Mouse (Mus musculus): ENCODE results near the gene Arhgap45. TPM values are rescaled to one million over a fixed set of nuclear protein-coding genes. Genes with fewer than 3 reads are reported as not detected.

Arhgap45 gene
- polyA plus RNA-seq, 1 experiment from 2014 or later: 1.4 TPM

DNA sequence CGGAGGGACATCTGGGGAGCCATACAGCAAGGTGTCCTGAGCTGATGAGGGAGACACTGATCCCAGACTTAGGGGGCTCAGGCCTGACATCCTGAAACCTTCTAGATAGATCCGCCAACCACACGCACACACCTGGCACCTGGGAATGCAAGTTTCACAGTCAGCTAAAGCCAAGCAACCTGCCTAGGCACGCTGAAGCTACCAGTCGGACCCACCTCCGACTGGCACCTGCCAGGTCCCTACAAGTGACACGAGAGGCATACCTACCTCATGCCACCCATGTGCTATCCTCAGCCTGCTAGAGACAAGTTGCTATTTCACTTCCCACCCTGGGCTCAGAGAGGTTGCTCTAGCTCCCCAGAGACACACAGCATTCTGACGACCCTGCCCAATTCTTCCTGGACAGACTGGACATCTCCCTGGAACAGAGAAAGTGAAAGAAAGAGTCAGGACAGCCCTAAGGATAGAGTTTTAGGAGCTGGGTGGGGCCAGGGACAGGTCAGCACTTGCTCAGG lies 27.1 kb upstream of the Arhgap45 start:
- DNase-seq (no peak), ATAC-seq (ENCODE audit: low FRiP score, low TSS enrichment) (no peak)
- Histone ChIP-seq H3K4me2 (ENCODE audit: low read length) (peak overlapping the region; percentile 46), H3K27me3 (ENCODE audit: control insufficient read depth, insufficient read depth, low read length) (peaks cover 38% of the 10 kb centered on the region), H3K27ac (replicated peaks; ENCODE audit: low read depth, low read length) (no peak overlapping the region), H3K4me3 (replicated peaks; ENCODE audit: low read depth, low read length) (peak overlapping the region; percentile 32), H3K9me3 (ENCODE audit: control insufficient read depth, low read length) (peaks cover 3% of the 10 kb centered on the region; the same call in 1 of the 2 replicates), H3K36me3 (ENCODE audit: control insufficient read depth, insufficient read depth, low read length) (no peaks in the 10 kb centered on the region), H3K4me1 (ENCODE audit: control insufficient read depth, insufficient read depth, low read length) (peaks cover 5% of the 10 kb centered on the region; the same call in 1 of the 2 replicates), H3K9ac (replicated peaks; ENCODE audit: low read length) (no peak overlapping the region)
- WGBS: 39% methylated on average over 8 of the region's 8 CpGs

DNA sequence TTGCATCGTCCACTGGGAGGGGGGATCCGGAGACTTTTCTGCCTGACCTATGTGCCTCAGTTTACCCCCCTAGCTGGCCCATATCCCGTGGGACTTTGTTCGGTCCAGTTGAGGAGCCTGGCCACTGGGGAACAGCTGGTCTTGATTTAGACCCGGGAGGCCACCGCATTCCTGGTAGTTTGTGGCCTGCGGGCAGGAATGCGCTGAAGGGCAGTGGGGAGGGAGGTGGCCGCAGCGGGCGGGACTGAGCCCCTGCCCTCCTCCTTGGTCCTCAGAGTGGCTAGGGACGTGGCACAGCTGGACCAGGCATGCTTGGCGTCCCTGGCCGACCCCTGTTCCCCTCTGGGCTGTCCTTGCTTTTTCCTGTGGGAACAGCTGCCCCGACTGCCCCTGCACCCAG lies 26.6 kb upstream of the Arhgap45 start:
- Histone ChIP-seq H3K36me3 (ENCODE audit: control insufficient read depth, insufficient read depth, low read length) (no peaks in the 10 kb centered on the region), H3K4me2 (ENCODE audit: low read length) (no peak overlapping the region), H3K27ac (replicated peaks; ENCODE audit: low read depth, low read length) (no peak overlapping the region), H3K27me3 (ENCODE audit: control insufficient read depth, insufficient read depth, low read length) (peaks cover 38% of the 10 kb centered on the region), H3K4me1 (ENCODE audit: control insufficient read depth, insufficient read depth, low read length) (peaks cover 5% of the 10 kb centered on the region; the same call in 1 of the 2 replicates), H3K9me3 (ENCODE audit: control insufficient read depth, low read length) (peaks cover 3% of the 10 kb centered on the region; the same call in 1 of the 2 replicates), H3K4me3 (replicated peaks; ENCODE audit: low read depth, low read length) (no peak overlapping the region), H3K9ac (replicated peaks; ENCODE audit: low read length) (no peak overlapping the region)
- no peak for ATAC-seq (ENCODE audit: low FRiP score, low TSS enrichment)
- 16% methylated on average over 14 of the region's 15 CpGs for WGBS
- no peak for DNase-seq

DNA sequence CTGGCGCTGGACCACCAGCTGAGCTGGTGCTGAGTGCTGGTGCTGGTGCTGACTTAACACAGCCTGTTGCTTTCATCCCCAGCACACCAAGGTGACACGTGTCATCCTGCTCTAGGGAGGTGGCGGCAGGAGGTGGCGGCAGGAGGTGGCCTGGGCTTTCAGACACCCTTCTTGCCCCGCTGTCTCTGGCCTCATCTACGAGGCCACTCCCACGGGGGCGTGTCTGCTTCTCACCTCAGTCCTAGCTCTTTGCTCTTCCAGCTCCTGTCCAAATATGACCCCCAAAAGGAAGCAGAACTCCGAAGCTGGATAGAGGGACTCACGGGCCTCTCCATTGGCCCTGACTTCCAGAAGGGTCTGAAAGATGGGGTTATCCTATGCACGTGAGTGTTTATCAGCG lies 25.4 kb upstream of the Arhgap45 start:
- Histone ChIP-seq H3K4me2 (ENCODE audit: low read length) (no peak overlapping the region), H3K9me3 (ENCODE audit: control insufficient read depth, low read length) (peaks cover 3% of the 10 kb centered on the region; the same call in 1 of the 2 replicates), H3K27me3 (ENCODE audit: control insufficient read depth, insufficient read depth, low read length) (peaks cover 38% of the 10 kb centered on the region), H3K36me3 (ENCODE audit: control insufficient read depth, insufficient read depth, low read length) (no peaks in the 10 kb centered on the region), H3K4me1 (ENCODE audit: control insufficient read depth, insufficient read depth, low read length) (peaks cover 3% of the 10 kb centered on the region; the same call in 1 of the 2 replicates), H3K27ac (replicated peaks; ENCODE audit: low read depth, low read length) (no peak overlapping the region), H3K4me3 (replicated peaks; ENCODE audit: low read depth, low read length) (no peak overlapping the region), H3K9ac (replicated peaks; ENCODE audit: low read length) (no peak overlapping the region)
- ATAC-seq (ENCODE audit: low FRiP score, low TSS enrichment): no peak
- WGBS: 54% methylated on average over 12 of the region's 12 CpGs
- DNase-seq: no peak

DNA sequence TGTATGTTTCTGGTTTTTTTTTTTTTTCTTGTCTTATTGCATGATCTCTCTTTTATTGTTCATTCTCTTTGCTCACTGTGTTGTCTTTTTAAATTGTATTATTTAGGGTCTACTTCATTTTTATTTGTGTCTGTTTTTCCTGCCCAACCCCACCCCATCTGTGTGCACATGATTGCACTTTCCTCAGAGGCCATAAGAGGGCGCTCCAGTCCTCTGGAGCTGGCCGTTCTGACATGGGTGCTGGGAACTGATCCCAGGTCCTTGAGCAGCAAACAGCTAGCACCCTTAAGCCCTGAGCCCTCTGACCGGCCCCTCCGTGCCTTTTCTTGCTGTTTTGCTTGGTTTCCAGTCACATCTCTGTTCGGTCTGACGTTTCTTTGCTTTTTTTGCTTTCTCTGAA lies 24.9 kb upstream of the Arhgap45 start:
- H3K27ac ChIP-seq (replicated peaks; ENCODE audit: low read depth, low read length): no peak overlapping the region
- H3K27me3 ChIP-seq (ENCODE audit: control insufficient read depth, insufficient read depth, low read length): peaks cover 38% of the 10 kb centered on the region
- ATAC-seq (ENCODE audit: low FRiP score, low TSS enrichment): no peak
- H3K4me3 ChIP-seq (replicated peaks; ENCODE audit: low read depth, low read length): no peak overlapping the region
- H3K4me2 ChIP-seq (ENCODE audit: low read length): no peak overlapping the region
- H3K9ac ChIP-seq (replicated peaks; ENCODE audit: low read length): no peak overlapping the region
- no peak for DNase-seq
- 85% methylated on average over 6 of the region's 6 CpGs for WGBS
- H3K4me1 ChIP-seq (ENCODE audit: control insufficient read depth, insufficient read depth, low read length): no peaks in the 10 kb centered on the region; the same call in 1 of the 2 replicates
- H3K9me3 ChIP-seq (ENCODE audit: control insufficient read depth, low read length): peaks cover 3% of the 10 kb centered on the region; the same call in 1 of the 2 replicates
- H3K36me3 ChIP-seq (ENCODE audit: control insufficient read depth, insufficient read depth, low read length): no peaks in the 10 kb centered on the region

DNA sequence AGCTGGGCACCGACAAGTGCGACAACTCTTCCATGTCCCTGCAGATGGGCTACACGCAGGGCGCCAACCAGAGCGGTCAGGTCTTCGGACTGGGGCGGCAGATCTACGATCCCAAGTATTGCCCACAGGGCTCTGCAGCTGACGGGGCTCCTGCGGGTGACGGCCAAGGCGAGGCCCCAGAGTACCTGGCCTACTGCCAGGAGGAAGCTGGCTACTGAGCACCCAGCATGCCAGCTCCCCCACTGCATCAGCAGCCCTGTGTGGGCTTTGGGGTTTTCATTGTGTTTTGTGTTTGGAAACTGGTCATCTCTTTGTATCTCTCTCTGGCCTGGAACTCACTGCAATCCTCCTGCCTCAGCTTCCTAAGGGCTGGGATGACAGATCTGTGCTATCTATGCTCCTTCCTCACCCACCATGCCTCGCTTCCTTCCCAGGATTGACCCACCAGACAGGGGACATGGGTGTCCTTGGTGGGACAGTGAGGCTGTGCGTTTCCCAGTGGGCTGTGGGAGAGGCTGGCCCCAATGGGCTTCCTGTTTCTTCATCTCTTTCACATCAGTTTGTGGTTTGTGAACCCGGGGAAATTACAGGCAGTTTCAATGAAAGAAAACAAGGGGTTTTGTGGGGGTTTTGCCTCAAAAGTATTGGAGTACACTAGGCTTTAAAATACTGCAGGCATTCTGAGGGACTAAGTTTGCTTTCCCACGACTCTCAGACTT lies 21.9 kb upstream of the Arhgap45 start:
- Histone ChIP-seq H3K4me3 (replicated peaks; ENCODE audit: low read depth, low read length) (no peak overlapping the region), H3K27me3 (ENCODE audit: control insufficient read depth, insufficient read depth, low read length) (peaks cover 20% of the 10 kb centered on the region), H3K9me3 (ENCODE audit: control insufficient read depth, low read length) (peaks cover 3% of the 10 kb centered on the region; the same call in 1 of the 2 replicates), H3K4me1 (ENCODE audit: control insufficient read depth, insufficient read depth, low read length) (peaks cover 12% of the 10 kb centered on the region), H3K4me2 (ENCODE audit: low read length) (no peak overlapping the region), H3K36me3 (ENCODE audit: control insufficient read depth, insufficient read depth, low read length) (no peaks in the 10 kb centered on the region), H3K9ac (replicated peaks; ENCODE audit: low read length) (no peak overlapping the region), H3K27ac (replicated peaks; ENCODE audit: low read depth, low read length) (no peak overlapping the region)
- DNase-seq: no peak
- WGBS: 86% methylated on average over 16 of the region's 16 CpGs
- no peak for ATAC-seq (ENCODE audit: low FRiP score, low TSS enrichment)

DNA sequence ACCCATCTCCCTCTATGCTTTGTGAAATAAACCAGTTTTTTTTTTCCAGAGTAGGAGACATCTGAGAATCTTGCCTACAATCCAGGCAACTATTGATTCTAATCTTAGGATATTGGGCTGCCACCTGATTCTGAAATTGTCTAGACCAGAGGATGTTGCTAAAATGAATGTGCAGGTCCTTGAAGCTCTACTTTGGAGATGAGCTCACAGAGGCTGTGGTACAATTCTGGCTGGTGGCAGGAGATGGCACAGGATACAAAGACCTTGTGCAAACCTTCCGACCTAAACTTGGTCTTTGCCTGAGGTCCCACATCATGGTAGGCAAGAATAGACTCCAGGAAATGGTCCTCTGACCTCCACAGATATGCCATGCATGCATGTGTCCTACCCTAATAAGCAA lies 20.8 kb upstream of the Arhgap45 start:
- peaks cover 17% of the 10 kb centered on the region for H3K27me3 ChIP-seq (ENCODE audit: control insufficient read depth, insufficient read depth, low read length)
- no peaks in the 10 kb centered on the region for H3K36me3 ChIP-seq (ENCODE audit: control insufficient read depth, insufficient read depth, low read length)
- no peak overlapping the region for H3K4me3 ChIP-seq (replicated peaks; ENCODE audit: low read depth, low read length)
- peaks cover 3% of the 10 kb centered on the region; the same call in 1 of the 2 replicates for H3K9me3 ChIP-seq (ENCODE audit: control insufficient read depth, low read length)
- peak overlapping the region; percentile 16; the same call in 1 of the 2 replicates for H3K4me2 ChIP-seq (ENCODE audit: low read length)
- H3K4me1 ChIP-seq (ENCODE audit: control insufficient read depth, insufficient read depth, low read length): peaks cover 12% of the 10 kb centered on the region
- H3K27ac ChIP-seq (replicated peaks; ENCODE audit: low read depth, low read length): peak overlapping the region; percentile 8; the same call in 1 of the 2 replicates
- 83% methylated on average over 1 of the region's 1 CpGs for WGBS
- ATAC-seq (ENCODE audit: low FRiP score, low TSS enrichment) (no peak), DNase-seq (no peak)
- no peak overlapping the region for H3K9ac ChIP-seq (replicated peaks; ENCODE audit: low read length)

DNA sequence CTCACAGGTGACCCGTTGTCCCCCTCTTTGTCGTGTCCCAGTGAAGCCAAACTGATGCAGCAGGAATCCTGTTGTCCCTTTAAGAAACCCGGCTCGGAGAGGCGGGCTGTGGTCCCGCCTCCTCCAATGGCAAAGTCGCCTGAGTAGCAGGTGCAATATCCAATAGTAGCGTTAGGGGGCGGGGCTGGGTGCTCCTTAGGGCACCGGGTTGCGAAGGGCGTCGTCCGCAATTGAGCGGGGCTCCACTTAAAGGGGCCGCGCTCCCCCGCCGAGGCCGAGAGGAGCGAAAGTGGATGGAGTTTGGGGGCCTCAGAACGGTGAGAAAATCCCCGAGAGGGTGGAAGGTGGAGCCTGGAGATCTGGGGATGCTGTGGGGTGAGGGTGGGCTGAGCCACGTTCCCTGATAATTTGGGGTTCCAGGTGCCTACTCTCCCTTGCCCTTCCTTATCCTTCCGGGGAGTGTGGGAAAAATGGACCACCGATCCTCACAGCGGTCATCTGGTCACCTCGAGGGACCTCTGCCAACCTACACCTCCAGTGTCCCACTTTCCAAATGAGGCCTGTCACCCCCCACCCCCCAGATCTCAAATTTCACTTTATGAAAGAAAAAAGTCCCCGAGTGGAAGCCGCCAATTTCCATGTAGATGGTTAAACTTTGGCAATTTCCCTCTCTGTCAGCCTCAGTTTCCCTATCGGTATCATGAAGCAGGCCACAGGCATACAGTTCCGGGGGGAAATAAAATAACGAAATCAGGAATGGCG lies 20.0 kb upstream of the Arhgap45 start, which contains the start of gene Abca7:
Abca7 (plus strand) TSS at position 223 of the 762 bp plus-strand sequence.
- Histone ChIP-seq H3K9me3 (ENCODE audit: control insufficient read depth, low read length) (peaks cover 3% of the 10 kb centered on the region; the same call in 1 of the 2 replicates), H3K4me2 (ENCODE audit: low read length) (peak within 1 kb of the TSS; percentile 71), H3K9ac (replicated peaks; ENCODE audit: low read length) (peak within 1 kb of the TSS; percentile 47), H3K27ac (replicated peaks; ENCODE audit: low read depth, low read length) (peak within 1 kb of the TSS; percentile 61), H3K27me3 (ENCODE audit: control insufficient read depth, insufficient read depth, low read length) (peaks cover 13% of the 10 kb centered on the region; the same call in 1 of the 2 replicates), H3K4me1 (ENCODE audit: control insufficient read depth, insufficient read depth, low read length) (peaks cover 12% of the 10 kb centered on the region), H3K4me3 (replicated peaks; ENCODE audit: low read depth, low read length) (peak within 1 kb of the TSS; percentile 39), H3K36me3 (ENCODE audit: control insufficient read depth, insufficient read depth, low read length) (no peaks in the 10 kb centered on the region)
- under 1% methylated on average over 34 of the region's 34 CpGs for WGBS
- peak; percentile 89 for ATAC-seq (ENCODE audit: low FRiP score, low TSS enrichment)
- peak; percentile 99 for DNase-seq

DNA sequence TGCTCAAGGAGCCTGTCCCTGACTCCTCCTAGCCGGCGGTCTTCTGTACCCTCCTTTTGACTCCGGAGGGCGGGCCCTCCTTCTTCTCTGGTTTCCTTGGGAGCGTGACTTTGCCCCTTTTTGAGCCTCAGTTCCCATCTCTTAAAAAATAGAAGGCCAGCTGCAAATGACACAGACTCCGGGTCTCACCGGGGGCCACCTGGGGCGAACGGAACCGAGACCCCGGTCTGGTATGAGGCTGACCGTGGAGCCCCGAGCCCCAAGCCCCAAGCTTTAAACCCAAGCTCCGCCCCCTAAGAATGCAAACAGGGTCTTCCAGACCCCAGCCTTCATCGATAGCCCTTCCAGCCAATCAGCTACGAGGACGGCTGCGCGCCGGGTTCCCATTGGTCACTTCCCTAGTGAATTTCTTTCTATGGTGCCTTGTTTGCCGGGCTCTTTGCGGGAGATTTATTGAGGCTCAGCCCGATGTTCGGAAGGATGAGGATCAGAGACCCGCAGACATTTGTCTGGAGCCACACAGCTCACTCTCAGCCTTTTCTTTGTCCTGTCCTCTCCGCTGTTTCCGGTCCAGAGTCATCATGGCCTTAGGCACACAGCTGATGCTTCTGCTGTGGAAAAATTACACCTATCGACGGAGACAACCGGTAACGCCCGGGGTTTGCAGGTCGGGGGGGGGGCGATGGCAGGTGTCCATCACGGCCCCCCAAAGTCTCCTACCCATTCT lies 19.3 kb upstream of the Arhgap45 start:
- Histone ChIP-seq H3K4me3 (replicated peaks; ENCODE audit: low read depth, low read length) (peak overlapping the region; percentile 39), H3K9ac (replicated peaks; ENCODE audit: low read length) (peak overlapping the region; percentile 47), H3K27me3 (ENCODE audit: control insufficient read depth, insufficient read depth, low read length) (peaks cover 16% of the 10 kb centered on the region), H3K36me3 (ENCODE audit: control insufficient read depth, insufficient read depth, low read length) (no peaks in the 10 kb centered on the region), H3K27ac (replicated peaks; ENCODE audit: low read depth, low read length) (peak overlapping the region; percentile 61), H3K4me2 (ENCODE audit: low read length) (peak overlapping the region; percentile 71), H3K9me3 (ENCODE audit: control insufficient read depth, low read length) (no peaks in the 10 kb centered on the region), H3K4me1 (ENCODE audit: control insufficient read depth, insufficient read depth, low read length) (peaks cover 12% of the 10 kb centered on the region)
- ATAC-seq (ENCODE audit: low FRiP score, low TSS enrichment): peak; percentile 78
- DNase-seq: peak; percentile 93
- WGBS: under 1% methylated on average over 35 of the region's 35 CpGs
